Mouse (Mus musculus): ENCODE results near the gene Hmgcs1.

Gene Hmgcs1

GRCm38 (mm10) chr13:119742711-119743415 lies 52.7 kb downstream of the Hmgcs1 start:
- ATAC-seq (ENCODE audit: insufficient number of reproducible peaks, low FRiP score, low TSS enrichment), result no peak

- no peak for ATAC-seq (ENCODE audit: insufficient number of reproducible peaks, low FRiP score, low TSS enrichment)
These were observed 53.3 kb downstream of the Hmgcs1 start for GRCm38 (mm10) chr13:119743470-119743869.

GRCm38 (mm10) chr13:119746930-119747329 lies 56.8 kb downstream of the Hmgcs1 start:
- no peak for ATAC-seq (ENCODE audit: insufficient number of reproducible peaks, low FRiP score, low TSS enrichment)

- ATAC-seq (ENCODE audit: insufficient number of reproducible peaks, low FRiP score, low TSS enrichment), result no peak
These were observed 63.9 kb downstream of the Hmgcs1 start for GRCm38 (mm10) chr13:119753859-119754634.

GRCm38 (mm10) chr13:119754635-119755020 lies 64.4 kb downstream of the Hmgcs1 start:
- no peak for ATAC-seq (ENCODE audit: insufficient number of reproducible peaks, low FRiP score, low TSS enrichment)

GRCm38 (mm10) chr13:119755141-119755547 lies 65.0 kb downstream of the Hmgcs1 start:
- peak; percentile 58 for ATAC-seq (ENCODE audit: insufficient number of reproducible peaks, low FRiP score, low TSS enrichment)

GRCm38 (mm10) chr13:119755681-119756471 lies 65.7 kb downstream of the Hmgcs1 start, which contains the start of gene Nim1k:
TSS of gene Nim1k (minus strand) at chr13:119755882.
- ATAC-seq (ENCODE audit: insufficient number of reproducible peaks, low FRiP score, low TSS enrichment), result peak; percentile 94

- no peak for ATAC-seq (ENCODE audit: insufficient number of reproducible peaks, low FRiP score, low TSS enrichment)
These were observed 66.7 kb downstream of the Hmgcs1 start for GRCm38 (mm10) chr13:119756831-119757230.
